Mouse (Mus musculus): ENCODE measurements at regions not wholly inside any gene's neighbourhood (a gene's known extent, or its start where the extent isn't known, plus 50 kb on each side); places are given as distances from the start of the nearest gene placed in this dataset.

- TF ChIP-seq EP300 (IDR thresholded peaks at IDR 0.05; ENCODE audit: low read depth) = no peak
- no peak for TF ChIP-seq CTCF (IDR thresholded peaks at IDR 0.05; ENCODE audit: low read depth)
Measured at GRCm38 (mm10) chr2:160427431-160427830, 60.6 kb upstream of the Mafb start.

All from liver, embryonic 14.5 days (tissue).